Mouse (Mus musculus) thymus, postnatal 14 days (tissue): Measurements from ENCODE around the gene Defa34.
"Not testable (repeated sequence)": the region's sequence is repeated elsewhere in the genome, so short reads cannot be mapped to it uniquely, and the experiment has no call there.

ENCODE experiments used
- DNase-seq: peaks from one replicate; pipeline ENCODE4 v3.0.0; 2021

Gene Defa34

DNA sequence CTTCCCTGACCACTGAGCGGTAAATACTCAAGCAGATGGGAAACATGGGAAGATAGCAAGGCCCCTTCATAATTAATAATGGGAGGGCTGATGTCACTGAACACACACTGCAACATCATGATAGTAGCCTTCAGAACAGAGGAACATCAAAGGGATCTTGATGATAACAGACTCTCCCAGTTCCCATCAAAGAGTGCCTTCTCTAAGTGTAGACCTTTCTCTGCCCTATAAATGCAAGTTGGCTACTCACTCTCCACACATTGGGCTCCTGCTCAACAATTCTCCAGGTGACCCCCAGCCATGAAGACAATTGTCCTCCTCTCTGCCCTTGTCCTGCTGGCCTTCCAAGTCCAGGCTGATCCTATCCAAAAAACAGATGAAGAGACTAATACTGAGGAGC, at the start of gene Defa34:
Gene Defa34 (plus strand): TSS at position 301 of the 400 bp plus-strand sequence.
- DNase-seq, result not testable (repeated sequence)

DNA sequence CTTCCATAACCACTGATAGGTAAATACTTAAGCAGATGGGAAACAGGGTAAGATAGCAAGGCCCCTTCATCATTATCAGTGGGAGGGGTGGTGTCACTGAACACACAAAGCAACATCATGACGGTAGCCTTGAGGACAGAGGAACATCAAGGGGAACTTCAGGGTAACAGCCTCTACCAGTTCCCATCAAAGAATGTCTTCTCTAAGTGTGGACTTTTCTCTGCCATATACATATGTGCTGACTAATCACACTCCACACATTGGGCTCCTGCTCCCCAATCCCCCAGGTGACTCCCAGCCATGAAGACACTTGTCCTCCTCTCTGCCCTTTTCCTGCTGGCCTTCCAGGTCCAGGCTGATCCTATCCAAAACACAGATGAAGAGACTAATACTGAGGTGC, 47.7 kb upstream of the Defa34 start, which contains the start of gene Defa26:
Gene Defa26 (plus strand): TSS at position 301 of the 400 bp plus-strand sequence.
- not testable (repeated sequence) for DNase-seq

DNA sequence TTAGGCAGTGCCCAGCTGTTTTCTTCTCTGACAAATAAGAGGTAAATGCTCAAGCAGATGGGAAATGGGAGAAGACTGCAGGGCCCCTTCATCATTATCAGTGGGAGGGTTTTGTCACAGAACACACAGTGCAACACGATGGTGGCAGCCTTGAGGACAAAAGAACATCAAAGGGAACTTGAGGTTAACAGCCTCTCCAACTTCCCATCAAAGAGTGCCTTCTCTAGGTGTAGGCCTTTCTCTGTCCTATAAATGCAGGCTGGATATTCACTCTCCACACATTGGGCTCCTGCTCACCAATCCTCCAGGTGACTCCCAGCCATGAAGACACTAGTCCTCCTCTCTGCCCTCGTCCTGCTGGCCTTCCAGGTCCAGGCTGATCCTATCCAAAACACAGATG, 10.1 kb upstream of the Defa34 start, which contains the start of gene Defa17:
Gene Defa17 (plus strand): TSS at position 301 of the 400 bp plus-strand sequence.
- not testable (repeated sequence) for DNase-seq

DNA sequence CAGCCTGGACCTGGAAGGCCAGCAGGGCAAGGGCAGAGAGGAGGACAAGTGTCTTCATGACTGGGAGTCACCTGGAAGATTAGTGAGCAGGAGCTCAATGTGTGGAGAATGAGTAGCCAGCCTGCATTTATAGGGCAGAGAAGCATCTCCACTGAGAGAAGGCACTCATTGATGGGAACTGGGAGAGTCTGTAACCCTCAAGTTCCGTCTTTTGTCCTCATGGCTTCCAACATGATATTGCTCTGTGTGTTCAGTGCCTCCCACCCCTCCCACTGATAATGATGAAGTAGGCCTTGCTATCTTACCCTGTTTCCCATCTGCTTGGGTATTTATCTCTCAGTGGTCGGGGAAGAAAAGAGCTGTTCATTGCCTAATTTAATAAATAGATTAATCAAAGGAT, 37.9 kb downstream of the Defa34 start, which contains the start of gene AY761184:
Gene AY761184 (minus strand): TSS at position 101 of the 400 bp plus-strand sequence.
- DNase-seq, result not testable (repeated sequence)
